In genomic region chr7:45901562-45901961, GRCm38 (mm10) we compare ENCODE assay signal across 12 mouse cellular contexts. TPM values are rescaled to one million over a fixed set of nuclear protein-coding genes. Genes with fewer than 3 reads are reported as not detected.
A peak's percentile ranks its signal among the peaks of the same experiment; 100 is the strongest.
DNase-seq lines count a peak whose midpoint lies in the region; ATAC-seq lines count a peak whose summit lies in the region.
"Had no signal": no experiment of that assay in that cellular context is flagged by ENCODE, and none has a peak within 500 bp of the region (broad histone marks: within the 10 kb centered on the region; RNA-seq: fewer than 3 reads in every experiment).

No protein-coding gene starts in this region.

- H3K9ac ChIP-seq in embryonic facial prominence, embryonic 11.5 days (replicated peaks; ENCODE audit: low read length), result no peak overlapping the region
- H3K9ac ChIP-seq in forebrain, embryonic 14.5 days (ENCODE audit: low read length), result no peak overlapping the region

- no peaks in the 10 kb centered on the region for H3K36me3 ChIP-seq in embryonic facial prominence, embryonic 11.5 days (replicated peaks; ENCODE audit: control insufficient read depth, insufficient read depth, low read depth, low read length)
- H3K36me3 ChIP-seq in embryonic facial prominence, embryonic 10.5 days (replicated peaks), result no peaks in the 10 kb centered on the region
- H3K36me3 ChIP-seq in forebrain, embryonic 14.5 days (ENCODE audit: control insufficient read depth, insufficient read depth, low read length), result no peaks in the 10 kb centered on the region

- H3K9me3 ChIP-seq in embryonic facial prominence, embryonic 11.5 days (replicated peaks; ENCODE audit: control insufficient read depth, low read length), result no peaks in the 10 kb centered on the region
- peaks cover 2% of the 10 kb centered on the region; the same call in 1 of the 2 replicates for H3K9me3 ChIP-seq in embryonic facial prominence, embryonic 10.5 days
- no peaks in the 10 kb centered on the region for H3K9me3 ChIP-seq in forebrain, embryonic 14.5 days (replicated peaks; ENCODE audit: control insufficient read depth, low read length)

- no peak overlapping the region for H3K4me2 ChIP-seq in embryonic facial prominence, embryonic 11.5 days (ENCODE audit: low read depth, low read length)
- H3K4me2 ChIP-seq in forebrain, embryonic 14.5 days (ENCODE audit: low read length), result no peak overlapping the region

- ATAC-seq in embryonic facial prominence, embryonic 11.5 days (replicated peaks; ENCODE audit: insufficient number of reproducible peaks, low FRiP score, low TSS enrichment, low read depth), result no peak
- ATAC-seq in megakaryocyte, adult 5-6 weeks (ENCODE audit: poor library complexity, severe bottlenecking), result peak; percentile 39
- ATAC-seq in forebrain, embryonic 14.5 days, result no peak
- ATAC-seq: forebrain, embryonic 16.5 days had no signal

- H3K4me3 ChIP-seq in embryonic facial prominence, embryonic 11.5 days (ENCODE audit: low read depth, low read length), result no peak overlapping the region
- no peak overlapping the region for H3K4me3 ChIP-seq in embryonic facial prominence, embryonic 10.5 days
- no peak overlapping the region for H3K4me3 ChIP-seq in forebrain, embryonic 14.5 days (ENCODE audit: low read depth, low read length)
- H3K4me3 ChIP-seq: myocyte had no signal

- no peaks in the 10 kb centered on the region for H3K27me3 ChIP-seq in embryonic facial prominence, embryonic 11.5 days (ENCODE audit: control insufficient read depth, insufficient read depth, low read length)
- no peaks in the 10 kb centered on the region for H3K27me3 ChIP-seq in embryonic facial prominence, embryonic 10.5 days (replicated peaks; ENCODE audit: low read depth, poor library complexity, severe bottlenecking)
- H3K27me3 ChIP-seq in forebrain, embryonic 14.5 days (replicated peaks; ENCODE audit: control insufficient read depth, insufficient read depth, low read length), result no peaks in the 10 kb centered on the region

- intact Hi-C loops in heart, postnatal 25 days (cut with DNase I), result no loop called here

- WGBS in embryonic facial prominence, embryonic 11.5 days, result 53% methylated on average over 5 of the region's 5 CpGs
- 61% methylated on average over 5 of the region's 5 CpGs for WGBS in embryonic facial prominence, embryonic 10.5 days
- WGBS in forebrain, embryonic 14.5 days, result 61% methylated on average over 5 of the region's 5 CpGs

- H3K4me1 ChIP-seq in embryonic facial prominence, embryonic 11.5 days (ENCODE audit: control insufficient read depth, insufficient read depth, low read length), result no peaks in the 10 kb centered on the region
- peaks cover 14% of the 10 kb centered on the region for H3K4me1 ChIP-seq in embryonic facial prominence, embryonic 10.5 days
- peaks cover 9% of the 10 kb centered on the region for H3K4me1 ChIP-seq in forebrain, embryonic 14.5 days (ENCODE audit: control insufficient read depth, insufficient read depth, low read length)

- H3K27ac ChIP-seq in embryonic facial prominence, embryonic 11.5 days (replicated peaks; ENCODE audit: low read depth, low read length), result no peak overlapping the region
- H3K27ac ChIP-seq in embryonic facial prominence, embryonic 10.5 days (replicated peaks), result no peak overlapping the region
- H3K27ac ChIP-seq in forebrain, embryonic 14.5 days (ENCODE audit: low read depth, low read length), result no peak overlapping the region

- DNase-seq in embryonic facial prominence, embryonic 11.5 days (ENCODE audit: low spot score), result peak; percentile 33
- DNase-seq in embryonic facial prominence, embryonic 10.5 days (ENCODE audit: low spot score), result no peak
- DNase-seq in ES-CJ7 (ENCODE audit: low read depth, low spot score), result peak; percentile 84
- DNase-seq in induced T-regulatory cell, adult 2 months (ENCODE audit: low read depth), result peak; percentile 61
- DNase-seq in left cerebral cortex, adult 18-20 months (ENCODE audit: low spot score in 2 of 2), result no peak
- DNase-seq in heart, postnatal 25 days (ENCODE audit: low spot score), result no peak
- DNase-seq in forebrain, embryonic 14.5 days (ENCODE audit: low spot score), result no peak
- DNase-seq: cerebellum, adult 9-10 months; left cerebral cortex, postnatal 4 days had no signal

RNA-seq across cellular contexts. Expression of gene Tmem143, which starts 4.8 kb away (rescaled TPM):
- 2.7 and 3.9 TPM in 2 replicates for polyA plus RNA-seq in embryonic facial prominence, embryonic 11.5 days (2014; fragmentation: Nextera tagmentation; extraction: Ambion mirVana)
- 4.5 and 5.5 TPM in 2 replicates for polyA plus RNA-seq in embryonic facial prominence, embryonic 10.5 days (2016; fragmentation: Nextera tagmentation; extraction: Ambion mirVana)
- total RNA-seq in megakaryocyte, adult 5-6 weeks (2015), result 1.9 and 8.0 TPM in 2 replicates
- total RNA-seq in megakaryocyte, adult 5-6 weeks (2017), result 5.8 TPM in 2 replicates
- total RNA-seq in left cerebral cortex, adult 18-20 months (2021), result 10 to 100 TPM; 20.9 to 22.0 TPM
- 100 to 1,000 TPM; 102 to 105 TPM for total RNA-seq in heart, postnatal 25 days (2021)
- 5.1 and 6.2 TPM in 2 replicates for polyA plus RNA-seq in forebrain, embryonic 14.5 days (2014; fragmentation: Nextera tagmentation; extraction: Ambion mirVana)

RNA-seq across cellular contexts. Expression of gene Syngr4, which starts 5.0 kb away (rescaled TPM):
- 0.85 and 1.0 TPM in 2 replicates for polyA plus RNA-seq in embryonic facial prominence, embryonic 11.5 days (2014; fragmentation: Nextera tagmentation; extraction: Ambion mirVana)
- 1.2 and 1.3 TPM in 2 replicates for polyA plus RNA-seq in embryonic facial prominence, embryonic 10.5 days (2016; fragmentation: Nextera tagmentation; extraction: Ambion mirVana)
- total RNA-seq in megakaryocyte, adult 5-6 weeks (2015), result 1.2 and 1.4 TPM in 2 replicates
- total RNA-seq in megakaryocyte, adult 5-6 weeks (2017), result not detected in 2 replicates
- not detected for total RNA-seq in left cerebral cortex, adult 18-20 months (2021)
- total RNA-seq in heart, postnatal 25 days (2021), result not detected
- 0.51 and 0.55 TPM in 2 replicates for polyA plus RNA-seq in forebrain, embryonic 14.5 days (2014; fragmentation: Nextera tagmentation; extraction: Ambion mirVana)
- polyA plus RNA-seq: forebrain, embryonic 16.5 days had no signal

RNA-seq across cellular contexts. Expression of gene Emp3, which starts 19.6 kb away (rescaled TPM):
- polyA plus RNA-seq in embryonic facial prominence, embryonic 11.5 days (2014; fragmentation: Nextera tagmentation; extraction: Ambion mirVana), result 24.9 and 29.2 TPM in 2 replicates
- 9.9 and 15.6 TPM in 2 replicates for polyA plus RNA-seq in embryonic facial prominence, embryonic 10.5 days (2016; fragmentation: Nextera tagmentation; extraction: Ambion mirVana)
- 661 and 761 TPM in 2 replicates for total RNA-seq in megakaryocyte, adult 5-6 weeks (2015)
- total RNA-seq in megakaryocyte, adult 5-6 weeks (2017), result 564 and 565 TPM in 2 replicates
- total RNA-seq in left cerebral cortex, adult 18-20 months (2021), result 1 to 10 TPM; 5.5 to 8.4 TPM
- total RNA-seq in heart, postnatal 25 days (2021), result 10 to 100 TPM; 20.9 to 28.7 TPM
- polyA plus RNA-seq in forebrain, embryonic 14.5 days (2014; fragmentation: Nextera tagmentation; extraction: Ambion mirVana), result 27.9 and 32.8 TPM in 2 replicates

RNA-seq across cellular contexts. Expression of gene Ccdc114, which starts 22.3 kb away (rescaled TPM):
- polyA plus RNA-seq in embryonic facial prominence, embryonic 11.5 days (2014; fragmentation: Nextera tagmentation; extraction: Ambion mirVana), result 2.1 and 2.4 TPM in 2 replicates
- polyA plus RNA-seq in embryonic facial prominence, embryonic 10.5 days (2016; fragmentation: Nextera tagmentation; extraction: Ambion mirVana), result 4.6 and 6.8 TPM in 2 replicates
- 0.84 and 3.3 TPM in 2 replicates for total RNA-seq in megakaryocyte, adult 5-6 weeks (2015)
- 3.2 and 3.4 TPM in 2 replicates for total RNA-seq in megakaryocyte, adult 5-6 weeks (2017)
- 1 to 10 TPM; 2.6 to 2.7 TPM for total RNA-seq in left cerebral cortex, adult 18-20 months (2021)
- total RNA-seq in heart, postnatal 25 days (2021), result under 1 TPM; 0.68 to 0.75 TPM
- 2.6 and 2.7 TPM in 2 replicates for polyA plus RNA-seq in forebrain, embryonic 14.5 days (2014; fragmentation: Nextera tagmentation; extraction: Ambion mirVana)

RNA-seq across cellular contexts. Expression of gene Grin2d, which starts 23.4 kb away (rescaled TPM):
- 0.13 and 0.18 TPM in 2 replicates for polyA plus RNA-seq in embryonic facial prominence, embryonic 11.5 days (2014; fragmentation: Nextera tagmentation; extraction: Ambion mirVana)
- polyA plus RNA-seq in embryonic facial prominence, embryonic 10.5 days (2016; fragmentation: Nextera tagmentation; extraction: Ambion mirVana), result 0.09 and 0.20 TPM in 2 replicates
- total RNA-seq in megakaryocyte, adult 5-6 weeks (2015), result 0.14 and 0.16 TPM in 2 replicates
- 0.04 and 0.07 TPM in 2 replicates for total RNA-seq in megakaryocyte, adult 5-6 weeks (2017)
- total RNA-seq in left cerebral cortex, adult 18-20 months (2021), result 10 to 100 TPM; 10.7 to 10.9 TPM
- total RNA-seq in heart, postnatal 25 days (2021), result under 1 TPM; 0.36 to 0.49 TPM
- 0.52 and 0.77 TPM in 2 replicates for polyA plus RNA-seq in forebrain, embryonic 14.5 days (2014; fragmentation: Nextera tagmentation; extraction: Ambion mirVana)

Comparison
In these comparisons a context has a peak if more than half of its experiments do, and no peak if none do; other contexts are left out.
1. DNase-seq: peak in embryonic facial prominence, embryonic 11.5 days (single experiment), ES-CJ7 (single experiment) and induced T-regulatory cell, adult 2 months (single experiment); none in embryonic facial prominence, embryonic 10.5 days (single experiment), left cerebral cortex, adult 18-20 months (0 of 2), heart, postnatal 25 days (single experiment) and forebrain, embryonic 14.5 days (single experiment).
2. RNA of gene Tmem143, which starts 4.8 kb away (total RNA-seq): 102 to 105 TPM in heart, postnatal 25 days; 20.9 to 22.0 TPM in left cerebral cortex, adult 18-20 months and 1.9 to 8.0 TPM in megakaryocyte, adult 5-6 weeks; every median in the first group is over 4 times any median in the second.
3. RNA of gene Emp3, which starts 19.6 kb away (total RNA-seq): 564 to 761 TPM in megakaryocyte, adult 5-6 weeks; 20.9 to 28.7 TPM in heart, postnatal 25 days and 5.5 to 8.4 TPM in left cerebral cortex, adult 18-20 months; every median in the first group is over 10 times any median in the second.